Mouse (Mus musculus): ENCODE measurements around the gene Skap1. TPM values are rescaled to one million over a fixed set of nuclear protein-coding genes. Genes with fewer than 3 reads are reported as not detected.

The Skap1 gene
- total RNA-seq, 2 experiments from 2014 or later, result 0.16 to 0.19 TPM

DNA sequence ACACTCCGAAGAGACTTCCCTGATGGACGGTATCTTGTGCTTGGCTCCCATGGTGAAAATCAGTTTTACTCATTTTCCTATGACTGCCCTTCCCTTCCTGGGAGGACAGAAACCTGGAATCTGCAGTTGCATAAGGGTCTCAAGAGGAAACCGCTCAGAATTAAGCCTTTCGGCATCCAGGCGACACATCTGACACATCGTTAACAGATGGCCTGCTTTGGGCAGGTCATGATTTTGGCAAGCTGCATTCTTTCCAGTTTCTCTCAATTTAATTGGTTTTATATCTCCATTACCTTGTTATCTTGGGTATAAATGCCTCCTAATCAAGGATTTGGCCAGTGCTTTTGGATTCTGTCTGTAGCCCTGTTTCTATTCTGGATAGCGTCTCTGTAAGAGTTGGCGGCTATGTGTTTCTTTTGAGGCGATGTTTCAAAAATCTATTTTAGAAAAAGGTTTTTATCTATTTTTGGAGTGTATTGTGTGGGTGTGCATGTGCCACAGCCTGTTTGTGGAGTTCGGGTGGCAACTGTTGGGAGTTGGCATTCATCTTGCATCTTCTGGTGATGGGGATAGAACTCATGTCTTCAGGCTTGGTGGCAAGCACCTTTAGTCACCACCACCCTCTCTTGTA is 1.1 kb downstream of the Skap1 start:
- DNase-seq, result no peak

DNA sequence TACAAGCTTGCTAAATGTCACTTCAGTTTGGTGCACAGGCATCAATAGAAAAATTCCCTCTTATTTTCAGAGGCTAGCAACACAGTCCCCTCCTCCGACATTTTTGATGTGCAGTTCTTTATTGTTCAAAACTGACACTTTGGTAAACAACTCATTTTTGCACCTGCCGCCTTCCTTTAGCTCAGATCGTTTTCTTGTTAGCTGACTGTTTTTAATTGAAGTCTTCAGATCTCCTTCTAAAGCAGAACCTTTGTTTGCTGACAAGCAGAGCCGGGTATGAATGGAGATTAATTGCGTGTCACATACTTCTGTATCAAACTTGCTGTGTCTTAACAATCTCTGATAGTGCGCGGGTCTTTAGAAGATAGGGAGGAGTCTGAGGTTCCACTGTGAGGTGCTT is 2.0 kb downstream of the Skap1 start:
- DNase-seq, result no peak

DNA sequence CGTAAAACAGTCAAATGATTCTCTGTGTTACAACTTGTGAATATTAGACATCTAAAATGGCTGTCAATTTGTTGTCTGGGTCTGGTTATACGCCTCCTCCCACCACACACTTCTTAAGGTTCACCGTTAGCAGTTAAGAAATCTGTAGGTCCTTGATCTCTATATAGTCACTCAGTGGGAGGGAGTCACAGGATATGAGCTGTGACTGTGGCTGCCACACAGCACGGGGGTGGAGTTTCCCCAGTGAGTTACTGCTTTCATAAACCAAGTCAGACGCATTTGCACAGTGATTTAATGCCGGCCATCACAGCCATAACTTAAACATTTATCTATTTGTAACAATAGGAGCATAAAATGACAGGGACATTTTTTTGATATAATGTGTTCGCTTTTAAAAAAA is 2.6 kb downstream of the Skap1 start:
- no peak for DNase-seq

DNA sequence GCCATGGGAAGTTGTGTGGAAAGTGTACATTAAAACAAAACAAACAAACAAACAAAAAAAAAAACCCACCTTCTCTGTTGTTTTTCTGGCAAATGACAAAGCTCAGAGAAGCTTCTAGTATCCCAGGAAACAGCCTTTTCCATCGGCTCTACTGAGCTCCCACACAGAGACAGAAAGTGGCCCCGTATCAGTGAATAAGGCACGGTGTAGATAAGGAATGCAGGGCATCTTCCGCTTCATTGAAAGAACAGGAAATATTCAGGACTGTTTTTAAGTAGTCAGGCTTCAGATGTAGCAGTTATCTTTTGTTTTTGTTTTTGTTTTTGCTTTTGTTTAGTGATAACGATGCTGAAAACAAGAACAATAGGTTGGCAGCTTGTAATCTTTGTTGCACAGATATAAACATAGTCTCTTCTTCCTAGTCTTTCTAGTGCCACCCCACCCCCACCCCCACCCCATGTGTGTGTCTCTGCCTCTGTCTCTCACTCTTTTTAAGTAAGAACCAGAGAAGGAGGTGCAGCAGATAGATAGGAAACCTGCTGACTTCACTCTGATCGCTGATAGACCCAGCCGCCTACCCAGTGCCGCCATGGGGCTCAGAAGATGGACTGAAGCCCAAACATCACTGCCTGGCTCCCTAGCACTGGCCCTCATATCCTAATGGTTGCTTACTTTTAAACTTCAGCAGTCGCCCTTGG is 3.8 kb downstream of the Skap1 start:
- no peak for DNase-seq

DNA sequence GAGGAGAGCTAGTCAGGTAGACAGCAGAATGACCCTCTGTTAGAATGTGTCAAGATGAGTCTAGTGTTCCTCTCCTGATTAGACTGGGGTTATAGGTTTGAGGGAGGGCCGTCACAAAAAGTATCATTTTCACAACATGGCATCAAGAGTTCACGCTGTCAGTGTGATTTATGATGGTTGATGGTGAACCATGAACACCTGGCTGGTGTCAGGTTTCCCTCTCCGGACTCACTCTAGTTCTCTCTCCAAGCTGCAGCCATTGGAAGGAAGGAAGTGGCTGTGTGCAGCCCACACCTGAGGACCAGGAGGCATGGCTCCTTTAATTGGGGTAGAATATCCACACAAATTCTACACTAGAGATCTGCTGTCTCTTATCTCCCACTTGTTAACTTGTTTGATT is 18.3 kb downstream of the Skap1 start:
- DNase-seq, result no peak

DNA sequence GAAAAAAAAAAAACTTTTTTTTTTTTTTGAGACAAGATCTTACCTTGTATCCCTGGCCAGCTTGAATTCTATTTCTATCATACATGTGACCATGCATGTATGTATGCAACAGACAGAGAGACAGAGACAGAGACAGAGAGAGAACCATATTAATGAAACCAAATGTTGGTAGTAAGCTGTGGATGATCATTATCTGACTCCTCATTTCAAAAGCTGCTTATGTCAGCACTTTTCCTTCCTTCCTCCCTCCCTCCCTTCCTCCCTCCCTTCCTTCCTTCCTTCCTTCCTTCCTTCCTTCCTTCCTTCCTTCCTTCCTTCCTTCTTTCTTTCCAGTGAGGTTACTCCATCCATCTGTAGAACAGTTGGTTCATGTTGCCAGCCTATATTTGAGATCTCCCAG is 18.8 kb downstream of the Skap1 start:
- no peak for DNase-seq

DNA sequence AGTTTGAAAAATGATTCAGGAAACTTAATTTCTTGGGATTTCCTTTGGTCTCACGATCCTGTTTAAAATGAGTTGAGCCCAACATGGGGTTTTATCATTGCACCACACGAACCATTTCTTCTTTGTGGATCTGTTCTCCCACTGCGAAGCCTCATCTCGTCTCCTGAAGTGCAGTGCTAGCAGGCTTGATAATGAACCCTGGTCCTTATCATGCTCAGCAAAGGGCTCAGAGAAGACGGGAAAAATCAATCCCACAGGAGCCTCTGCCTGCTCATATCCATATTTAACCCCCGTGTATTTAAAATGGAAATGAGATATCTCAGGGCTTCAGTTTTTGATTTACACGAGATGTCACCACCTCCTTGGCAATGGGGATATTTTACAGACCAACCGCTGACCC is 34.1 kb downstream of the Skap1 start:
- DNase-seq, result no peak

DNA sequence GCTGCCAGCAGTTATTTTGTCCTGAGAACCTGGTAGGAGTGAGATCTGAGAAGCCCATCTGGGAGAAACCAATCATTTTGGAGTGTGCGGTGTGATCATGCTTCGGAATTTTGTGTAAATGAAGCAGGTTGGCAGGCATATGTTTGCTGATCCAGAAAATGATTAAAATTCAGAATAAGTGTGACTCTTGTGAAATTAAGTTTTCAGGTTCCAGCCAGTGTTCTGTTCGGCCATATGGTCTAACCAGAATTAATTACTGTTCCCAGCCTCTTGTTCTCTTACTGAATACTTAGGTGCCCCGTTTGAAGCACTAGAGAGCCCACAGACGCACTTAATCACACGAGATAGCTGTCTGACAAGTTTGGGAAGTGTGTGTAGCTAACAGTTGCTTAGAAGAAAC is 36.6 kb downstream of the Skap1 start:
- no peak for DNase-seq

DNA sequence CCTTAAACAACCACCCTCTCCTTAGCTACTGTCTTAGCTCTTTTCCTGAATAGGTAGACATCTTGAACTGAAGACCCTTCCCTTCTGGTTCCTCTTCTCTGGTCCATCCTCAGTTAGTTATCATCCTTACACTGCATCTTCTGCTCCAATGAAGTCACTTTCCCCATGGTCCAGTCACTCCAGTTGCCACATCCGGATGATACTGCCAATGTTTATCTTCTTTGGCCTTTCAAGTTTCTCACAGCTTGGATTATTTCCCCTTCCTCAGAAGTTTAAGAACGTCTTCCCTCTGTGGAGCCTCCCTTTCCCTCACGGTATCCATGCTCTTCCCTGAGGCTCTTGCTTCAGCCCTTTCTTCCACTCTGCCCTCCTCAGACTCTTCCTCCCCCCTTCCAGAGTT is 38.6 kb downstream of the Skap1 start:
- no peak for DNase-seq

DNA sequence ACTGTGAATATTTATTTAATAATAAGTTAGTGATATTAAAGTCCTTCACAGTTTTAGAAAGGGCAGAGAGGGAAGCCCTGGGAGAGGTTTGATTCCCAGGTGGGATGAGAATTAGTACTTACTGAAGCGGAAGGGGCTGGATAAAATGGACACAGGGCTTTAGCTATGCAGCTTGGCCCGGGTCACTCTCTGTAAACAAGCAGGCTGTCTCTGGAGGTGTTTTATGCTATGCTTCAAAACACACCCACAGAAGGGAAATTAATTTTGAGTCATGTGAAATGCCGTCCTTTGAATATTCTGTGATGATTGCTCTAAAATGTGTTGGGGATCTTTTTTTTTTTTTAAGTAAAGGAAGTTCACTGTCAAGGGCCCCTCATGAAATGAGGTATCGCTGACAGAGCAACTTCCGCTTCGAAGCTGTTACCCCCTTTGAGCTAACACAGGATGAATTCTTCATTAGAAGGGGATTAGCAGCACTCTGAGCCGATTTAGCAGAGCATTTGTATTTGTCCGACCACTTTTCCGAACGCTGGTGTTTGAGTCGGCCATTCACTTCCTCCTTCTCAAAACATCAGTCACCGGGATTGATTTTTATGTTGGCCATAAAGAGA is 40.2 kb downstream of the Skap1 start:
- DNase-seq, result no peak

DNA sequence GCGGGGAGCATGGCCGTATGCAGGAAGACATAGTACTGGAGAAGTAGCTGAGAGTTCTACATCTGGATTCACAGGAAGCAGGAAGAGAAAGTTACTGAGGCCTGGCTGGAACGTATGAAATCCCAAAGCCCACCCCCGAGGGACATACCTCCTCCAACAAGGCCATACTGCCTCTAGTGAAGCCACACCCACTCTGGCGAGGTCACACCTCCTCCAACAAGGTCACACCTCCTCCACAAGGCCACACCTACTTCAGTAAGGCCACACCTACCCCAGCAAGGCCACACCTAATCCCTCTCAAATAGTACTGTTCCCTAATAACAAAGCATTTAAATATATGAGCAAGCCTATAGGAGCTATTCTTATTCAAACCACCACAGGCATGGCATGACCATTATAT is 41.4 kb downstream of the Skap1 start:
- DNase-seq, result no peak

DNA sequence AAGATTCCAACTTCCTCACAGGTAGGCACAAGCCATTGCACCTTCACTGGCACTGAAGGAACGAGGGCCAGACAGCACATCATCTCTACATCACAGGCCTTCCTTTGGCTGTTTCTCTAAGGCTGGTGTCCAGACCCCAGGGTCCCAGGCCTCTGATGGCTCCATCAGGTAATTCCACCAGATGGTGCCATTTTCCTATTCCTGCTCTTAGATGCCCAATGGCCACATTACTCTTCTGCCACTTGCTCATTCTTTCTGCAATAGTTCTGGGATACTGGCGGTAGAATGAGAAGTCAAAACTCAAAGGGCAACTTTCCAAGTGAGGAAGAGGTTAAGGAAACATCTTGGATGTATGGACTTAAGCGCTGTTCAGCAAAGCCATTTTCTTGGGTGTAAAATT is 50.8 kb downstream of the Skap1 start:
- DNase-seq, result no peak

DNA sequence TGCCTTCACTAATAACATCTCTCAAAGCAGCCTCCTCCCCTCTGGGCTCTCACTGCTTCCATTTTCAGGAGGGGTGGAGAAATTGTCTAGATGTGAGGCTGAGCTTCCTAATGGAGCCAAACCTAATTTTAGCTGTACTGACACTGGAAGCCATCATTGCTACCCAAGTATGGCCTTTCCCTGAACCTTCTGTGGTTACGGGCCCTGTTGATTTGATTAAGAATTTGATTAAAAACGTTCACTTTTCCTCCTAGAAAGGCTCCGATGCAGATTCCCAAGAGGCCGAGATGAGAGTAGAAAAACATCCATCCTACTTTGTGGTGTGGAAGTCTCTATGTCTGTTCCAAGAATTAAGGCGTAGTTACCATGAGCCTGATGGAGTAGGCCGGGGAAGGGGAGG is 60.1 kb downstream of the Skap1 start:
- DNase-seq, result no peak

DNA sequence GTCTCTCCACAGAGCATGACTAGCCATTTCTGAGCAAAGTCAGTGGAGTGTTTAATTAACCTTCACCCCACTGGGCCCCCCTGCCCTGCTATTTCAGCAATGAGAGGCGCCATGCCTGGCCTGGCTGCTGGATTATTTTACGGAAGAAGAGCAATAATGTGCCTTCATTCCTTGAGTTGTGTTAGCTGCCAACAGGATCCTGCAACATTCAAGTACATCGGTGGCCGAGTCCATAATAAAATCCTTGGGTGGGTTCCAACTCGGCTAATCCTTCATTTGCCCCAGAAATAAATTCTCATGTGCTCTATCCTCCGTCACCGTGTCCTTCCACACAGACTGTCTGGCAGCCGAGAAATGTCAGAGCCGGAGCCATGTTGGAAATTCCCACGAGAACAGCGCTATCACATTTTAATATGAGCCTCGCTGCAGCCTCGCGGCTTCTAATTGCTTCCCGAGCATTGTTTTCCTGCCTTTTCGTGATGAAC is 61.8 kb downstream of the Skap1 start:
- no peak for DNase-seq

DNA sequence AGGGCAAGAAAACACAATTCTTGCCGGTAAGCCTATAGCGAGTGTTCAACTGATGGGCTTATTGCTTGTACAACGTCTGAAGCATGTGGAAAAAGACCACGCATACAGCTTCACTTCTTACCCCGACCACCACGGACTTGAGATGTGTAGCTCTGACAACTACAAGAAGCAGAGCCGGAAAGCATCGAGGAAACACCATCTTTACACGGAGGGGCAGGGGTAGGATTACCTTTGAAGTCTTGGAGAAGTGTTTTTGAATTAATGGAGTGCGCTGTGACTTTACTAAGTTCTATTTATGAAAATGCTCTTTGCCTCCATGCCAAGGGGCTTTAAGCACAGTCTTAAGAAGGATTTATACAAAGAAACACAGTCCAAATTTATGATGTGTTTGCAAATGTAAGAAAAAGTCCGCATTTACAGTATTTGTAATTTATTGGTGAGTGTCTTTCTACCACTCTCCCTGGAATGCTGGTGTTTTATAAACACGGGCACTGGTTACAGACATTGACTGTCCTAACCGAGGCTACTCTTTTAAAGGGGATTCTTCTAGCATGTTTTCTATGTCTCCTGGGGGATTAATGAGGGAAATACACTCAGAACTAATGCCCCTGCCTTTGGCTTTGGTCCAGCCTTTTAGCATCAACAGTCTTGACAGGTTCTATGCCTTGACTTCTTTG is 67.5 kb downstream of the Skap1 start:
- DNase-seq, result no peak

DNA sequence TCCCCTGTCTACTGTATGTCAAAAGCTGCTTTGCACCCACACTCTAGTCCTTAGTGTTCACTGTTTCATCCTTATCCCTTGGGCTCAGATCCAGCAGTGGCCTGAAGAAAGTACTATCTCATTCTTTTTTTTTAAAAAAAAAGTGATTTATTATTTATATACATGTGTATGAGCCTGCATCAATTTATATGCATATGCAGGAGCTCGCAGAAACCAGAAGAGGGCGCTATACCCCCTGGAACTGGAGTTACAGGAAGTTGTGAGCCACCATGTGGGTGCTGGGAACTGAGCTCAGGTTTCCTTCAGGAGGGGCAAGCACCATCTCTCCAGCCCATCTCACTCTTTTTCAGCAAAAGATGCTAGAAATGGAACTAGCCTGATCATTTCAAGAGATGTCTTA is 70.1 kb downstream of the Skap1 start:
- no peak for DNase-seq

DNA sequence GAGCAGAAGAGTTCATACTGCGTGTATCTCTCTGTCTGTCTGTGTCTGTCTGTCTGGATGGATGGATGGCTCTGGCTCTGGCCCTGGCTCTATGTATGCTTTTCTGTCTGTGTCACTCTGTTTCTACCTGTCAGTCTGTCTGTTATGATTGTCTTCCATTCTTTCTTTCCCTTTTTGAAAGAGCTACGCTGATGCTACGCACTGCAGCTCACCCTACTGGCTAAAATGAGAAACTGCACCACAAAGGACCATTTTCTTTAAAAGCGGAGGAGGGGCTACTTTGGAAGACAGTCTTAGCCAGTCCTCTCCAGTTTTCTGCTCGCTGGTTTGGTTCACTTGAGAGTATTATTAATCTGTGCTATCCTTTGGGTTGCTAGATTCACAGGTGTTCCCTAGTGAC is 71.8 kb downstream of the Skap1 start:
- peak; percentile 8 for DNase-seq

DNA sequence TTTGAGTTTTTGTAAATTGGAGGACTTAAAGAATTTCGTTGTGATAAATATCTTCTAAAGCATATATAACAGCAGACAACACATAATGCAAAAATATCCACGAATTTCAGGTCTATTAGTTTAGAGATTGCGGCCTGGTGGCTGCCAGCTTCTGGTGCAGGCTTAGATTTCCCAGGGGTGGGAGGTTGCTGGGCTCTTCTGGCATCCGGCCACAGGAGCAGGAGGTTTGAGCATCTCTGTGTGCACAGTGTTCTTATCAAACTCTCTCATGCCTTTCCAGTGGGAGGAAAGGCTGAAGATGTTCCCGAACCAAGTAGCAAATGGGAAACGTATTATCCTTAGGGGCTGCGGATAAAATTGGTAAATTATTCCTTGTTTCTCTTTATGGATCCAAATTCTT is 77.6 kb downstream of the Skap1 start:
- no peak for DNase-seq

DNA sequence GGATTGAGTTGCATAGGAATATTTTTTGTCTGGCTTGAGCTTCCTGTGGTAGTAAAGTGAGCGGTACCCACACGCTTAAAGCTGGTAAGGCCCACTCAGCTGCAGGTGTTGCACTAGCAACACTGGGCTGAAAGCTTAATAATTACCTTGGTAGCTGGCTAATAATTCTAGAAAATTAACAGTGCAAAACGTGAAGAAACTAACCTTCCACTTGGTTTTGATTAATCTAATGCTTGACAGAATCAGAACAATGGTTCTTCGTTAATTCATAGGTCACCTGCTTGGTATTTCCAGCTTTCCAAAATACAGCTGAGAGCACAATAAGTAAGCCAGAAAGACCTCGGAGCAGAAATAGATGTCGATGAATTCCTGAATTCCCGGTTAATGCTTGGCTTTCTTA is 78.2 kb downstream of the Skap1 start:
- DNase-seq, result no peak

DNA sequence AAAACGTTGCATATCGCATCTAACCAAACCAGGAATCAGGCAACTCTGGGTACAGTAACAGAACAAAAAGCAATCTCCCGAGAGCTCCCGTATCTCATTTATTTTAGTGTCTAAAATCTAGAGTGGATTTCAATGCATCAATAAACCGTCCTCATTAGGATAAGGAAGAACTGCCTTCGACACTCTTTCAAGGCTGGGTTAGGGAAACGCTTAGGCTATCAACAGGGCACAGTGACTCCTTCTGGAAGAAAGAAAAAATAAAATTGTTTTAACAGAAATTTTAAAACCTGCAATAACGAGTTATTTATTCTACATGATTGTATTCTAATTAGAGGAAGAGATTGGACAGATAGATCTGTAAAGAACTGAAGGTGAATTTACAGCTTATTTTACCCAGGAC is 82.0 kb downstream of the Skap1 start:
- no peak for DNase-seq

DNA sequence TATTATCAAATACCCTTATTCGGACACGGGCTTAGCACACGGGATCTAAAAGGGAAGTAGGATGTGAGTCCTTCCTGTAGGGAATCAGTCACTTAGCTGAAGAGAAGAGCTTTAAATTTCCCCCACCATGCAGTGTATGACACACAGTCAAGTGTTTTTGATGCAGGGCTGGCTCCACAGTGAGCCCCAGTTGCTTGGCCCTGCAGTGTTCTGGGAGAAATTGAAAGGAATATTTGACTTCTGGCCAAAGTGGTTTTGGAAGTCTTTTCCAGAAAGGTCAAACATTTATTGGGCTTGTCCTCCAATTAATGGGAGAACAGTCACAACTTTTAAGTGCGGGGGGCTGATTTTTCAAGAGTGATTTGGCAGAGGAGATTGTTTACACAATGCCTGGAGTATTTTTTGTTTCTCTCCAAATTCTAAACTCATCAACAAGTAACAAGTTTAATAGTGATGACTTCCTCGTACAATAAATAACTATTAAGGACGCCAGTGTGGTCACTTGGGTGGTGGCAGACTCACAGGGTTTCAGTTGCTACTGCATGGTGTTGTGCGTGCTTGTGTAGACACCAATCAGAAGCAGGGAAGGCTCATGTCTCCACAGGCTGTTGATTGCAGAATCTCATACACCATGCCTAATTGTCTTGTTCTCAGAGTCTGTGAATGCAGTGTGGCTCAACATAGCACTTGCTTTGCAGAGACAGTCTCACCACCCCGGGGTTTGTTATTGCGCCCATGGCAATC is 86.7 kb downstream of the Skap1 start:
- no peak for DNase-seq

DNA sequence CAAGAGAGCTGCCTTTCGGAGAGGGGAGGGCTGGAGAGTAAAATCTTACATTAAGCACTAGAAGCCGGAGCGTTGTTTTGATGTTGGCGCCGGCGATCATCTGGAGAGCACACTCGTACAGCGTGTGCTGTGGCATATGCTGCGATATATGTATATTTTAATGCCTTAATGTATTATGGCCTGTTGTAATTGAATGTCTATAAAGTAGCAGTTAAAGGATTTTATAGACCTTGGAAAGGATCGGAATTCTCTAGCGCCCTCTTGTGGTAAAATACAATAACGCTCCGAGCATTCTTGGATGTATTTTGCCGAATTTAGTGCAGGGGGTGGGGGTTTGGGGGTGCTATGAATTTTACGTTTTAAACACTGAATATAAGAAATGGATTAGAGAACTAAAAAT is 88.7 kb downstream of the Skap1 start:
- no peak for DNase-seq

DNA sequence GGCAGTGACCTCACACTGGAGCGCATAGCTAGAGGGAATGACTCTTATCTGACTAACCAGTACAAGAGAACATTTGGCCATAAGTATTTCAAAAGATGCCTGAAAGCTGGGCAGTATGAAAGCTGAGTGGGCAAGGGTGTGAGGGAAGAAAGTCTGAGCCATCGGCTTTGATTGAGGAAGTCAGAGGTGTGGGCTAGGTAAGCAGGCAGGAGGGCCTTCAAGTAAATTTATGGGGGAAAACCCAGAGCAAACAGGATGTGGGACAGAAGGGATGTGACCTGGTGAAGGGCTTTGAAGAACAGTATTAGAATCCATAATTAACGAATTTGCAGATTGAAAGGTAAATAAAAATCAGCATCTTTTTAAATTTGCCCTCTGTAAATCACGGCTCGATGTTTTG is 95.8 kb downstream of the Skap1 start:
- DNase-seq, result no peak
